Mouse (Mus musculus) small intestine, adult 2 months (tissue): Measurements from ENCODE around the gene Fscn3. TPM values are rescaled to one million over a fixed set of nuclear protein-coding genes. Genes with fewer than 3 reads are reported as not detected.

Experiments
- H3K27ac ChIP-seq: fragments of 200-500 bp; 2 replicates; pipeline ENCODE4 v1.5.1; 2012; ENCODE audit warnings: low read depth, low read length, control low read depth, inconsistent platforms; ENCODE audit not compliant: insufficient read depth
- H3K27me3 ChIP-seq: fragments of 200-500 bp; 2 replicates; pipeline ENCODE4 v1.6.1; 2012; ENCODE audit warnings: mild to moderate bottlenecking, moderate library complexity, low read length, inconsistent platforms; ENCODE audit not compliant: control insufficient read depth, insufficient read depth
- H3K36me3 ChIP-seq: fragments of 200-500 bp; 2 replicates; pipeline ENCODE4 v1.6.1; 2012; ENCODE audit warnings: mild to moderate bottlenecking, low read length, control low read depth, inconsistent platforms; ENCODE audit not compliant: control insufficient read depth, insufficient read depth
- H3K4me1 ChIP-seq: fragments of 200-500 bp; 2 replicates; pipeline ENCODE4 v1.6.1; 2012; ENCODE audit warnings: low read length, inconsistent platforms, mixed read lengths; ENCODE audit not compliant: control insufficient read depth, insufficient read depth, insufficient read length
- H3K4me3 ChIP-seq: fragments of 200-500 bp; 2 replicates; pipeline ENCODE4 v1.5.1; 2012; ENCODE audit warnings: low read depth, mild to moderate bottlenecking, control low read depth, inconsistent platforms, low read length, moderate library complexity
- CTCF ChIP-seq: fragments of 200-500 bp; IDR thresholded peaks from 2 replicates; pipeline ENCODE4 v1.5.1; 2012; ENCODE audit warnings: low read depth, mild to moderate bottlenecking, control low read depth, inconsistent platforms, low read length, moderate library complexity, mixed read lengths; ENCODE audit not compliant: insufficient replicate concordance, insufficient read length; ENCODE audit errors: extremely low read depth
- POLR2A ChIP-seq: fragments of 200-500 bp; IDR thresholded peaks from 2 replicates; pipeline ENCODE4 v1.6.1; 2012; ENCODE audit warnings: low read depth, mild to moderate bottlenecking, control low read depth, inconsistent platforms, low read length, moderate library complexity
- WGBS: fragments of 180-500 bp; shearing (Covaris S2); methylation state at CpG from one replicate; pipeline ENCODE4 v1.1.7; 2018; 5-methylcytosine and 5-hydroxymethylcytosine counted together
- polyA plus RNA-seq: library from polyadenylated mRNA; depleted of rRNA; stranded (reverse); fragments of >200 nt; gene quantifications from 2 replicates; pipeline ENCODE4 v1.2.3, GENCODE M21; 2012

Fscn3 gene
- polyA plus RNA-seq, 1 experiment = 0.41 TPM

DNA sequence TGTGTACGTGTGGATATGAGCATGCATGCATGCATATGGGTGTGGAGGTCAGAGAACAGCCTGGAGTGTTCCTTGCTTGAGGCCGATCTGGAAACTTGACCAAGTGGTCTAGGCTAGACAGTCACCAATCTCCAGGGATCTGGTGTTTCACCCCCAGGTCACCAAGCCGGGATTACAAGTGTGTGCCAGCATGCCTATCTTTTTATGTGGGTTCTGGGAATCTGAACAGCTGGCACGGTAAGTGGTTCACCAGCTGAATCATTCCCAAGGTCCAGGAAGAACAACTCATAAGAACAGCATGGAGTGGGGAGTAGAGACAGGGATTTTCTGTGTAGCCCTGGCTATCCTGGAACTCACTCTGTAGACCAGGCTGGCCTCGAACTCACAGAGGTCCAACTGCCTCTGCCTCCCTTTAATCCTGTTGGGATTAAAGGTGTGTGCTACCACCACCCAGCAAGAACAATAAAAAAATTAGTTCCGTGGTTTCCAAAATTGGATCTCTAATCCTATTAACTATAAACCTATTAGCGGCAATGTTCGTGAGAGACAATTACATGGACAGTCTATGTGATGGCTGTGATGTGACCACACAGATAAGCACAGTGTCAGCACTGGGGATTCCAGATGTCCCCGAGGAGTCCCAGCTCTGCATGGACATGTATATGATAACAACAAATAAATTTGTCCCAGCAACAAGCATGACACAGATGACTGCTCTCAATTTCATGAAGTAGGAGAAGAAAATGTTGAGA, 43.9 kb downstream of the Fscn3 start:
- no peak overlapping the region for H3K4me3 ChIP-seq
- 86% methylated on average over 9 of the region's 9 CpGs for WGBS
- no peaks in the 10 kb centered on the region for H3K27me3 ChIP-seq
- no peak overlapping the region for H3K27ac ChIP-seq
- H3K36me3 ChIP-seq = no peaks in the 10 kb centered on the region
- H3K4me1 ChIP-seq = no peaks in the 10 kb centered on the region; the same call in 1 of the 2 replicates
- TF ChIP-seq POLR2A = no peak
- no peak for TF ChIP-seq CTCF

DNA sequence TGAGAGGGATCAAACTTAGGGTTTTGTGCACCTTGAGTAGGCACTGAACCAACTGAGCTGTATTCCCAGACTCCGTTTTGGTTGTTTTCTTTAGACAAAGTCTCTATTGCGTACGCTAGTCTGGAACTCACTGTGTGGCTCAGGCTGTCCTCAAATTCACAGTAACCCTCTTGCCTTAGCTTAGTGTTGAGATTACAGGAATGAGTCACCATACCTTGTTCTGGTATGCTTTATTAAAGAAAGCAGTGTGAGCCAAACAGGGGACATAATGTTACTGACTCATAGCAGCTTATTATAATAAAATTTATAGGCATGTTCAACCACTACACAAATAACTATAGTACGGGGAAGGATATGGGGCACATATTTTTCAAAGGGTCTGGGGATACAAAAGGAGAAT, 46.6 kb downstream of the Fscn3 start:
- no peak for TF ChIP-seq POLR2A
- TF ChIP-seq CTCF = no peak
- 84% methylated on average over 4 of the region's 4 CpGs for WGBS
- no peak overlapping the region for H3K27ac ChIP-seq

DNA sequence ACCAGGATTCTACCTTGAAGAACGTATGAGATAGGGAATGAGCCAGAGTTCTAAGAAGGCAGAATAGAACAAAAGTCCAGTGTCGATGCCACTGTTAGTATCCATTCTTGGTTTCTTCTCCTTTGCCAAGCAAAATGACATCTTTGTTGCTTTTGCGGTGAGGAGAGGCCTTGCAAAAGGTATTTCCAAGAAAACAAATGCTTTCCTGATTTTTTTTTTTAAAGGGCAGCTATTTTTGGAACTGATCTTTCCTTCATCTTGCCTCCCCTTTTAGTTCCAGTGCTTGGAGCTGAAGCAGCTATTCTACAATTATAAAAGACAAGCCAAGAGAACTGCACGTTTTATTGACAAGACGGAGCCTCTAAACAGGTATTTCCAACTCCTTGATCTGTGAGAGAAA, 47.2 kb downstream of the Fscn3 start, which contains the start of gene Snd1:
Gene Snd1, plus strand, starts transcription at position 301 of the 400 bp plus-strand sequence.
- Histone ChIP-seq H3K27ac (no peak within 1 kb of the TSS), H3K36me3 (no peaks in the 10 kb centered on the region), H3K4me1 (no peaks in the 10 kb centered on the region; the same call in 1 of the 2 replicates), H3K4me3 (no peak within 1 kb of the TSS), H3K27me3 (no peaks in the 10 kb centered on the region)
- WGBS = 86% methylated on average over 5 of the region's 5 CpGs
- no peak for TF ChIP-seq POLR2A
- TF ChIP-seq CTCF = no peak

More for the DNA sequence above, 46.6 kb downstream of the Fscn3 start:
- Histone ChIP-seq H3K36me3 (no peaks in the 10 kb centered on the region), H3K27me3 (no peaks in the 10 kb centered on the region), H3K4me3 (no peak overlapping the region), H3K4me1 (no peaks in the 10 kb centered on the region; the same call in 1 of the 2 replicates)

DNA sequence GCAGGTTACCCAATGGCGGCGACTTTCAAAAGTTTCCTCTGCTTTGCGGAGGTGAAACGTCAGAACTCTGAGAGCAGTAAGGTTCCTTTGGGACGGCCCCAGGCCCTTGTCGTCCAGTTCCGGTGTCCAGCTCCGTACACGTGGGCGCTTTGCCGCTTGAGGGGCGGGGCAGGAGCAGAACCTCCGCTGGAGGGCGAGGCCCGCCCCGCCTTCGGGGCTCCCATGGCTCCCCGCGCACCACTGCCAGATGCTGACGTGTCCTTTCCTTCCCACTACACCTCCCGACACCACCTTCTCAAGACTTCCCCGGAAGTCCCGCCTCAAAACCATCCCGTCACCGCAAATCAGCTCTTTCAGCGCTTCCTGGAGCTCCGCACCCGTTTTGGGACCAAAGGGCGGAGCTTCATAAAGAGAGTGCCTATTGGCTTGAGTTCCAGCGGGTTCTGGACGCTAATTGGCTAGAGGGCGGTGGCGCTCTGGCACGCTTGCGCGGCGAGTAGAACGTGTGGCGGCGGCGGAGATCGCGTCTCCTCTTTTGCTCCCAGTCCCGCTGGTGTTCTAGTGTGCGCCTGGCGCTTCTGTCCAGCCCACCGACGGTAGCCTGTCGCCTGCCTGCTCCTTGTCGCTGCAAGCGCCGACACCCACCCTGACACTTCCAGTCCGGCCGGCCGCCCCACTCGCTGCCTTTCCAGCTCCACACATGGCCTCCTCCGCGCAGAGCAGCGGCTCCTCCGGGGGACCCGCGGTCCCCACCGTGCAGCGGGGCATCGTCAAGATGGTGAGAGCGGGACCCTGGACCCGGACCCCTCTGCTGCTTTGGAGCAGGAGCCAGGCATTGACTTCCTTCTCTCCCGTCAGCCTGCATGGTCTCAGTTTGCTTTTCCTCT, 52.5 kb downstream of the Fscn3 start:
- H3K27ac ChIP-seq = peak overlapping the region; percentile 56
- WGBS = under 1% methylated on average over 68 of the region's 68 CpGs
- peak overlapping the region; percentile 92 for H3K4me3 ChIP-seq
- H3K4me1 ChIP-seq = peaks cover 9% of the 10 kb centered on the region
- TF ChIP-seq POLR2A (peak; percentile 84; the same call in 1 of the 2 replicates), CTCF (peak; percentile 6; the same call in 1 of the 2 replicates)
- H3K27me3 ChIP-seq = no peaks in the 10 kb centered on the region
- no peaks in the 10 kb centered on the region for H3K36me3 ChIP-seq

DNA sequence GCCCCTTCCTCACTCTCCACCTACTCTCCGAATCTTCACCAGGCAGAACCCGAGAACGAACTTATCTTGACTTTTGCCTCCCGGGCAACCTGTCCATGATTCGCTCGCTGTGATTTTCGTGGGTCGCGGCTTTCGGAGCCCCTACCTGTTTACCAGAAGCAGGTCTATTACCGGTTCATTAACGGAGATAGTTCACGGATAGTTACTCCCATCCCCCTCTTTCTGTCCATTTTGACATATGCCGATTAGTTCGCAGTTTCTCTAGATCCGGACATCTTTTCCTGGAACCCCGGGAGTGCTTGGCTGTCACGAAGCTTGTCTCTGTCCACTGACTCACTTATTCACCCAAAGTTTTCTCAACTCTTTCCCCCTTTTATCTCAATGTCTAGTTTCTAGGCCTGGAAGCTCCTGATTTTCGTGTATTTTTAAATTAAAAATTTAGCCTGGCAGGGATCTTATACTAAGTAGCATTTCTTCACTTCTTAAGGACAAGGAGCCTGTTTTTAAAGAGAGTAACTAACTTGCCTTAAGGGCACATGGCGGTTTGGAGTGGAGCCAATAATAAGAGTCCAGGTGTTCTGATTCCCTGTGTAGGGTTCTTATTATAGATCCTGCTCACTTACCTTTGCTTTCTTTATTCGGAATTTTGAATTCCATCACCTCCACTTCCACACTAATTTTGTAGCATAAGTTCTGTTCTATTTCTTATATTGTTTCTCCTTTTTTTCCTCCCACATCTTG, 53.3 kb downstream of the Fscn3 start:
- peak overlapping the region; percentile 56; the same call in 1 of the 2 replicates for H3K27ac ChIP-seq
- WGBS = 2% methylated on average over 21 of the region's 21 CpGs

DNA sequence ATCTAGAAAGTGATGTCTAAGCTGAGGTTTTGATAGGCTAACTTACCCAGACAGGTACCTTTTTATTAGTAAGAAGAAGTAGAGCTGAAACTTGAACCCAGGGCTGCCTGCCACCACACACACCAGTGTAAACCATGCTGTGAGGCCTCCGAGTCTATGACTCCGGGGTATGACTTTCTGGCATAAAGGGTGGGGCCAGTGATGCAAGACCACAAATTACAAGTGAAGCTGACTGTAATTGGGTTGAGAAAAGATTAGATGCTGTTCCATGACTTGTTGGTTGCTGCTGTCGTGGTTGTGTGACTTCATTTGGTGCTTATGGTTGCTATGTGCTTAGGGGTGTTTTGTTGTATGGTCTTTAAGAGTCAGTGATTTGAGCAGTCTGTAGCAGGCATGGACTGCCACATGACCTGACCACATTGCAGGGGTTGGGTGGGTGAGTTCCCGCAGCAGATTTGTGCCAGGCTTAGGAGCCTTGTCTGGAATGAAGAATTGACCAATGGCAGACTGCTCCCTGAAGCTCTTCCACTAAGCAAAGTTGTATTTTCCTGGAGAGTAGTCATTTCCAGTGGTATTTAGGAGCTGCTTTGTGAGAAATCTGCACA, 55.2 kb downstream of the Fscn3 start:
- Histone ChIP-seq H3K4me1 (peaks cover 17% of the 10 kb centered on the region), H3K4me3 (no peak overlapping the region), H3K27me3 (no peaks in the 10 kb centered on the region), H3K27ac (no peak overlapping the region), H3K36me3 (peaks cover 4% of the 10 kb centered on the region; the same call in 1 of the 2 replicates)
- TF ChIP-seq CTCF = no peak
- no peak for TF ChIP-seq POLR2A
- WGBS = 25% methylated on average over 4 of the region's 4 CpGs

More for the DNA sequence above, 53.3 kb downstream of the Fscn3 start:
- H3K27me3 ChIP-seq = no peaks in the 10 kb centered on the region
- TF ChIP-seq POLR2A (no peak), CTCF (no peak)
- H3K4me1 ChIP-seq = peaks cover 10% of the 10 kb centered on the region
- H3K4me3 ChIP-seq = peak overlapping the region; percentile 92
- peaks cover 4% of the 10 kb centered on the region; the same call in 1 of the 2 replicates for H3K36me3 ChIP-seq
